ENCODE assay signal across 13 mouse cellular contexts in genomic region chr6:85368722-85369121, GRCm38 (mm10). TPM values are rescaled to one million over a fixed set of nuclear protein-coding genes. Genes with fewer than 3 reads are reported as not detected.
A peak's percentile ranks its signal among the peaks of the same experiment; 100 is the strongest.
DNase-seq lines count a peak whose midpoint lies in the region; ATAC-seq and TF ChIP-seq lines count a peak whose summit lies in the region.
"Had no signal": no experiment of that assay in that cellular context is flagged by ENCODE, and none has a peak within 500 bp of the region (broad histone marks: within the 10 kb centered on the region; RNA-seq: fewer than 3 reads in every experiment).

No protein-coding gene starts in this region.

- TF ChIP-seq CTCF in layer of hippocampus, adult 2 months (conservative IDR thresholded peaks at IDR 0.05) = no peak

- no peak overlapping the region for H3K4me2 ChIP-seq in liver, embryonic 11.5 days

- peaks cover 2% of the 10 kb centered on the region; the same call in 1 of the 2 replicates for H3K27me3 ChIP-seq in liver, embryonic 11.5 days (replicated peaks; ENCODE audit: control insufficient read depth, insufficient read depth, low read length)

- peaks cover 55% of the 10 kb centered on the region for H3K4me1 ChIP-seq in brown adipose tissue, adult 24 weeks (ENCODE audit: control insufficient read depth, insufficient read depth, insufficient read length, low read length)
- H3K4me1 ChIP-seq in liver, embryonic 11.5 days (replicated peaks; ENCODE audit: control insufficient read depth, insufficient read depth, low read length) = 0 out of 2 replicates have a peak, but pooled peaks cover 7% of the 10 kb centered on the region

- H3K4me3 ChIP-seq in layer of hippocampus, adult 2 months = no peak overlapping the region
- H3K4me3 ChIP-seq in brown adipose tissue, adult 24 weeks (ENCODE audit: insufficient read depth, low read depth, low read length) = no peak overlapping the region
- no peak overlapping the region for H3K4me3 ChIP-seq in liver, embryonic 11.5 days (ENCODE audit: low read depth, low read length)

- no peaks in the 10 kb centered on the region for H3K36me3 ChIP-seq in liver, embryonic 11.5 days (ENCODE audit: control insufficient read depth, insufficient read depth, low read length)

- 65% methylated on average over 5 of the region's 5 CpGs for WGBS in liver, embryonic 11.5 days

- peak; percentile 30 for DNase-seq in cerebellum, adult 9-11 months
- DNase-seq in cerebellum, adult 18-20 months = no peak
- no peak for DNase-seq in layer of hippocampus, adult 2 months (ENCODE audit: low spot score in 2 of 2)
- no peak for DNase-seq in layer of hippocampus, adult 11-12 months (ENCODE audit: low spot score)
- peak; percentile 50 for DNase-seq in kidney, postnatal 14 days
- no peak for DNase-seq in right cerebral cortex, postnatal 4 days
- no peak for DNase-seq in liver, embryonic 11.5 days (ENCODE audit: low spot score)
- DNase-seq: B cell, adult 2 months; liver had no signal

- H3K9me3 ChIP-seq in liver, embryonic 11.5 days (ENCODE audit: control insufficient read depth, low read length) = no peaks in the 10 kb centered on the region

- peak overlapping the region; percentile 44; the same call in 1 of the 2 replicates for H3K27ac ChIP-seq in layer of hippocampus, adult 2 months
- peak overlapping the region; percentile 87 for H3K27ac ChIP-seq in brown adipose tissue, adult 24 weeks (replicated peaks; ENCODE audit: low read depth, low read length)
- H3K27ac ChIP-seq in liver, embryonic 11.5 days (ENCODE audit: low read depth, low read length) = no peak overlapping the region

- no peak overlapping the region for H3K9ac ChIP-seq in liver, embryonic 11.5 days (ENCODE audit: low read depth, low read length)

- no peak for ATAC-seq in liver, embryonic 11.5 days (replicated peaks; ENCODE audit: low FRiP score)

RNA-seq across cellular contexts. Expression of gene Rab11fip5, which starts 5.7 kb away (rescaled TPM):
- total RNA-seq in layer of hippocampus, adult 2 months (2021) = 10 to 100 TPM; 55.1 to 58.2 TPM
- 10.0 and 10.3 TPM in 2 replicates for polyA plus RNA-seq in brown adipose tissue, adult 24 weeks (2012; ENCODE audit: insufficient read depth, insufficient read length, missing spikeins)
- 1.0 TPM in 2 replicates for polyA plus RNA-seq in liver, embryonic 11.5 days (2014; fragmentation: Nextera tagmentation; extraction: Ambion mirVana)

RNA-seq across cellular contexts. Expression of gene Sfxn5, which starts 35.5 kb away (rescaled TPM):
- total RNA-seq in layer of hippocampus, adult 2 months (2021) = 100 to 1,000 TPM; 167 to 175 TPM
- 51.9 and 66.8 TPM in 2 replicates for polyA plus RNA-seq in brown adipose tissue, adult 24 weeks (2012; ENCODE audit: insufficient read depth, insufficient read length, missing spikeins)
- polyA plus RNA-seq in liver, embryonic 11.5 days (2014; fragmentation: Nextera tagmentation; extraction: Ambion mirVana) = 3.8 and 4.0 TPM in 2 replicates

RNA-seq across cellular contexts. Expression of gene Noto, which starts 55.0 kb away (rescaled TPM):
- not detected for total RNA-seq in layer of hippocampus, adult 2 months (2021)
- polyA plus RNA-seq in brown adipose tissue, adult 24 weeks (2012; ENCODE audit: insufficient read depth, insufficient read length, missing spikeins) = not detected in 2 replicates
- polyA plus RNA-seq in liver, embryonic 11.5 days (2014; fragmentation: Nextera tagmentation; extraction: Ambion mirVana) = not detected in 2 replicates
- total RNA-seq: adrenal gland, postnatal 36 days; gastrocnemius, postnatal 10 days; megakaryocyte-erythroid progenitor cell, adult 5-6 weeks had no signal

Comparison
In these comparisons a context has a peak if more than half of its experiments do, and no peak if none do; other contexts are left out.
1. DNase-seq: peak in cerebellum, adult 9-11 months (single experiment) and kidney, postnatal 14 days (single experiment); none in cerebellum, adult 18-20 months (0 of 2), layer of hippocampus, adult 2 months (0 of 2), layer of hippocampus, adult 11-12 months (single experiment), right cerebral cortex, postnatal 4 days (single experiment) and liver, embryonic 11.5 days (single experiment).
2. RNA of gene Sfxn5, which starts 35.5 kb away (polyA plus RNA-seq): 51.9 to 66.8 TPM in brown adipose tissue, adult 24 weeks; 3.8 to 4.0 TPM in liver, embryonic 11.5 days; every median in the first group is over 10 times any median in the second.